Mouse (Mus musculus) thymus, adult 2 months (tissue): Measurements from ENCODE around the gene Gsg1l. TPM values are rescaled to one million over a fixed set of nuclear protein-coding genes. Genes with fewer than 3 reads are reported as not detected.

Experiments used
- DNase-seq: peaks from one replicate; pipeline ENCODE4 v3.0.0; 2021
- H3K27ac ChIP-seq: fragments of 200-500 bp; 2 replicates; pipeline ENCODE4 v1.5.1; 2012; ENCODE audit warnings: low read length, control low read depth; ENCODE audit not compliant: control insufficient read depth, insufficient read depth
- H3K27me3 ChIP-seq: fragments of 200-500 bp; 2 replicates; pipeline ENCODE4 v1.6.1; 2012; ENCODE audit warnings: mild to moderate bottlenecking, low read length, moderate library complexity, mixed read lengths; ENCODE audit not compliant: control insufficient read depth, insufficient read depth
- H3K36me3 ChIP-seq: fragments of 200-500 bp; 2 replicates; pipeline ENCODE4 v1.6.1; 2012; ENCODE audit warnings: mild to moderate bottlenecking, low read length, moderate library complexity; ENCODE audit not compliant: control insufficient read depth, insufficient read depth
- H3K4me1 ChIP-seq: fragments of 200-500 bp; replicated peaks from 2 replicates; pipeline ENCODE4 v1.6.1; 2012; ENCODE audit warnings: low read length; ENCODE audit not compliant: control insufficient read depth, insufficient read depth
- H3K4me3 ChIP-seq: fragments of 200-500 bp; 2 replicates; pipeline ENCODE4 v1.5.1; 2012; ENCODE audit warnings: mild to moderate bottlenecking, low read length, control low read depth, moderate library complexity; ENCODE audit not compliant: control insufficient read depth, insufficient read depth
- CTCF ChIP-seq: fragments of 200-500 bp; IDR thresholded peaks from 2 replicates; pipeline ENCODE4 v1.5.1; 2012; ENCODE audit warnings: mild to moderate bottlenecking, control low read depth, low read length, moderate library complexity, borderline replicate concordance; ENCODE audit not compliant: control insufficient read depth, poor library complexity, insufficient read depth; ENCODE audit errors: extremely low read depth
- POLR2A ChIP-seq: fragments of 200-500 bp; IDR thresholded peaks from 2 replicates; pipeline ENCODE4 v1.6.1; 2012; ENCODE audit warnings: mild to moderate bottlenecking, low read length, control low read depth, moderate library complexity; ENCODE audit not compliant: control insufficient read depth, poor library complexity, insufficient read depth; ENCODE audit errors: extremely low read depth
- WGBS: fragments of 180-500 bp; shearing (Covaris S2); methylation state at CpG from one replicate; pipeline ENCODE4 v1.1.7; 2018; 5-methylcytosine and 5-hydroxymethylcytosine counted together
- polyA plus RNA-seq: library from polyadenylated mRNA; depleted of rRNA; stranded (reverse); fragments of >200 nt; gene quantifications from 2 replicates; pipeline ENCODE4 v1.2.3, GENCODE M21; 2012

Gsg1l gene
- polyA plus RNA-seq, 1 experiment, result 0.94 TPM

- Histone ChIP-seq H3K4me1 (no peaks in the 10 kb centered on the region), H3K36me3 (no peaks in the 10 kb centered on the region), H3K4me3 (no peak overlapping the region), H3K27me3 (no peaks in the 10 kb centered on the region), H3K27ac (no peak overlapping the region)
- no peak for DNase-seq
- WGBS, result 84% methylated on average over 3 of the region's 3 CpGs
- no peak for TF ChIP-seq CTCF
- TF ChIP-seq POLR2A, result no peak
These were observed 222.6 kb downstream of the Gsg1l start for GRCm38 (mm10) chr7:125859564-125859963.

GRCm38 (mm10) chr7:125847528-125847866 lies 234.7 kb downstream of the Gsg1l start:
- no peaks in the 10 kb centered on the region for H3K36me3 ChIP-seq
- no peak overlapping the region for H3K4me3 ChIP-seq
- 88% methylated on average over 2 of the region's 2 CpGs for WGBS
- H3K27me3 ChIP-seq, result no peaks in the 10 kb centered on the region
- DNase-seq, result no peak
- no peak overlapping the region for H3K27ac ChIP-seq
- no peaks in the 10 kb centered on the region for H3K4me1 ChIP-seq
- TF ChIP-seq CTCF (no peak), POLR2A (no peak)

GRCm38 (mm10) chr7:125846866-125847527 lies 235.2 kb downstream of the Gsg1l start:
- no peaks in the 10 kb centered on the region for H3K27me3 ChIP-seq
- no peaks in the 10 kb centered on the region for H3K36me3 ChIP-seq
- H3K4me1 ChIP-seq, result no peaks in the 10 kb centered on the region
- H3K27ac ChIP-seq, result no peak overlapping the region
- H3K4me3 ChIP-seq, result no peak overlapping the region
- TF ChIP-seq CTCF (no peak), POLR2A (no peak)
- 92% methylated on average over 8 of the region's 8 CpGs for WGBS
- DNase-seq, result no peak

- H3K27ac ChIP-seq, result no peak overlapping the region
- H3K4me3 ChIP-seq, result no peak overlapping the region
- TF ChIP-seq POLR2A, result no peak
- no peak for TF ChIP-seq CTCF
- H3K4me1 ChIP-seq, result no peaks in the 10 kb centered on the region
- no peaks in the 10 kb centered on the region for H3K36me3 ChIP-seq
- DNase-seq, result no peak
- 85% methylated on average over 1 of the region's 1 CpGs for WGBS
- H3K27me3 ChIP-seq, result no peaks in the 10 kb centered on the region
These were observed 236.6 kb downstream of the Gsg1l start for GRCm38 (mm10) chr7:125845611-125846010.

GRCm38 (mm10) chr7:125838078-125838742 lies 244.0 kb downstream of the Gsg1l start:
- no peak overlapping the region for H3K27ac ChIP-seq
- 98% methylated on average over 5 of the region's 5 CpGs for WGBS
- no peaks in the 10 kb centered on the region for H3K27me3 ChIP-seq
- H3K36me3 ChIP-seq, result no peaks in the 10 kb centered on the region
- DNase-seq, result no peak
- no peak overlapping the region for H3K4me3 ChIP-seq
- TF ChIP-seq POLR2A (no peak), CTCF (no peak)
- H3K4me1 ChIP-seq, result no peaks in the 10 kb centered on the region

GRCm38 (mm10) chr7:125833471-125833870 lies 248.7 kb downstream of the Gsg1l start:
- WGBS, result 91% methylated on average over 2 of the region's 2 CpGs
- no peak overlapping the region for H3K4me3 ChIP-seq
- no peak for DNase-seq
- no peak for TF ChIP-seq CTCF
- TF ChIP-seq POLR2A, result no peak
- H3K36me3 ChIP-seq, result no peaks in the 10 kb centered on the region
- no peak overlapping the region for H3K27ac ChIP-seq
- H3K4me1 ChIP-seq, result no peaks in the 10 kb centered on the region
- H3K27me3 ChIP-seq, result no peaks in the 10 kb centered on the region
